Mouse (Mus musculus): Measurements from ENCODE around the gene Lyz2. TPM values are rescaled to one million over a fixed set of nuclear protein-coding genes. Genes with fewer than 3 reads are reported as not detected.

The Lyz2 gene
- 1 to 10 TPM; 2.3 to 4.6 TPM for polyA plus RNA-seq (2017; shearing (Covaris generic))

DNA sequence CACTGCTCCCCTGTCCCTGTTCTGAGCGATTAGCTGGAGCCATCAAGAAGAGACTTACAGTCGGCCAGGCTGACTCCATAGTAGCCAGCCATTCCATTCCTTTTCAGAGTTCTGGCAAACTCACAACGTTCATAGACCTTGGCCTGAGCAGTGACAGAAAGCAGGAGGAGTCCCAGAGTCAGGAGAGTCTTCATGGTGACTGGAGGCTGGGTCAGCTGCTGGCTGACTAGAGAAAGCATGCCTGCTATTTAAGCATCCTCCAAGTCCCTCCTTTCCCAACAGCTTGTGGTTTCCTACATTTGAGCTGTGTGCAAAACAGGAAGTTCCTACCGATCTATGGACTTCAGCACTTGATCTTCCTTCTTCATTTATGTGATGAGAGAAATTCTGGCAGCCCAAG, at the start of gene Lyz2:
Lyz2 (minus strand) TSS at position 273 of the 400 bp plus-strand sequence.

DNA sequence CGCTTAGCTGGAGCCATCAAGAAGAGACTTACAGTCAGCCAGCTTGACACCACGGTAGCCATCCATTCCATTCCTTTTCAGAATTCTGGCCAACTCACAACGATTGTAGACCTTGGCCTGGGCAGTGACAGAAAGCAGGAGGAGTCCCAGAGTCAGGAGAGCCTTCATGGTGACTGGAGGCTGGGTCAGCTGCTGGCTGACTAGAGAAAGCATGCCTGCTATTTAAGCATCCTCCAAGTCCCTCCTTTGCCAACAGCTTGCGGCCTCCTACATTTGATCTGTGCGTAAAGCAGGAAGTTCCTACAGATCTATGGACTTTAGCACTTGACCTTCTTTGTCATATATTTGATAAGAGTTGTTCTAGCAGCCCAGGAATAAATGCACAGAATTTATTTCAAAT, 10.6 kb upstream of the Lyz2 start, which contains the start of gene Lyz1:
Lyz1 (minus strand) TSS at position 198 of the 400 bp plus-strand sequence.

DNA sequence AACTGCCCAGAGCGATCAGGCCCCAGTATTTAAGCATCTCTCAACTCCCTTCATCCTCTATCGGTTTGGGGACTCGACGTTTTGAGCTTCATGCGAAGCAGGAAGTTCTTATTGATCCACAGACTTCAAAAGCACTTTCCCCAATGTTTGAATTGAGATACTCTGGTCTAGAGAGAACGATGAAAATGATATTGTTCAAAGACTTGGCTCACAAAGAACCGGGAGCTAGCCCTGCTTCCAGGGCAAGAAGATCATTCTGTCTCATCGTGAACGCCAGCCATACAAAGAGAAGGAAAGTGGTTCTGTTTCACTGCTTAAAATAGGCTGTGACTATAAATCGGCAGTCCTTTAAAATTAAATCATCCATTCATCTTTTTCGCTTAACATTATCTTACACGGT, 43.5 kb downstream of the Lyz2 start, which contains the start of gene 9530003J23Rik:
9530003J23Rik (minus strand) TSS at position 101 of the 400 bp plus-strand sequence.

Other genes starting within 250 kb of the Lyz2 start
- not detected for gene Lrrc10, start 237.0 kb downstream of the Lyz2 start, polyA plus RNA-seq (2017; shearing (Covaris generic))
- gene Cct2, start 218.5 kb downstream of the Lyz2 start, polyA plus RNA-seq (2017; shearing (Covaris generic)), result 100 to 1,000 TPM; 170 to 200 TPM
- gene Frs2, start 133.8 kb downstream of the Lyz2 start, polyA plus RNA-seq (2017; shearing (Covaris generic)), result 10 to 100 TPM; 18.5 to 23.9 TPM
- gene Yeats4, start 57.8 kb downstream of the Lyz2 start, polyA plus RNA-seq (2017; shearing (Covaris generic)), result 10 to 100 TPM; 42.5 to 48.9 TPM
- gene 9530003J23Rik, start 43.6 kb downstream of the Lyz2 start, polyA plus RNA-seq (2017; shearing (Covaris generic)), result 1 to 10 TPM in 1 of 2 experiments, under 1 TPM in 1; 0.45 to 2.4 TPM
- not detected for gene Lyz1, start 10.5 kb upstream of the Lyz2 start, polyA plus RNA-seq (2017; shearing (Covaris generic))
- 100 to 1,000 TPM; 111 to 131 TPM for gene Cpsf6, start 97.7 kb upstream of the Lyz2 start, polyA plus RNA-seq (2017; shearing (Covaris generic))